Mouse (Mus musculus) midbrain, embryonic 16.5 days (tissue): ENCODE measurements at regions not wholly inside any gene's neighbourhood (a gene's known extent, or its start where the extent isn't known, plus 50 kb on each side); places are given as distances from the start of the nearest gene placed in this dataset.
A peak's percentile ranks its signal among the peaks of the same experiment; 100 is the strongest.

Source experiments
- ATAC-seq: fragments of 200-750 bp; cut with Nextera tagmentation; 2 replicates; pipeline ENCODE4 v1.8.0; 2017; ENCODE audit warnings: moderate TSS enrichment
- H3K27ac ChIP-seq: fragments of 300-500 bp; sonication (generic); 2 replicates; pipeline ENCODE4 v1.5.1; 2014; ENCODE audit warnings: mild to moderate bottlenecking, low read length, mixed read lengths
- H3K27me3 ChIP-seq: fragments of 300-500 bp; sonication (generic); 2 replicates; pipeline ENCODE4 v1.6.1; 2014; ENCODE audit warnings: low read depth, low read length, mixed read lengths; ENCODE audit not compliant: control insufficient read depth, insufficient read depth
- H3K36me3 ChIP-seq: fragments of 300-500 bp; sonication (generic); 2 replicates; pipeline ENCODE4 v1.6.1; 2014; ENCODE audit warnings: mild to moderate bottlenecking, low read length, moderate library complexity, mixed read lengths; ENCODE audit not compliant: control insufficient read depth, insufficient read depth
- H3K4me1 ChIP-seq: fragments of 300-500 bp; sonication (generic); 2 replicates; pipeline ENCODE4 v1.6.1; 2014; ENCODE audit warnings: mild to moderate bottlenecking, low read length, mixed read lengths; ENCODE audit not compliant: control insufficient read depth, insufficient read depth
- H3K4me2 ChIP-seq: fragments of 300-500 bp; sonication (generic); 2 replicates; pipeline ENCODE4 v1.6.1; 2014; ENCODE audit warnings: mild to moderate bottlenecking, low read length, mixed read lengths
- H3K4me3 ChIP-seq: fragments of 300-500 bp; sonication (generic); 2 replicates; pipeline ENCODE4 v1.5.1; 2014; ENCODE audit warnings: low read depth, mild to moderate bottlenecking, low read length, moderate library complexity, mixed read lengths
- H3K9ac ChIP-seq: fragments of 300-500 bp; sonication (generic); 2 replicates; pipeline ENCODE4 v1.6.1; 2014; ENCODE audit warnings: low read depth, low read length, mixed read lengths
- H3K9me3 ChIP-seq: fragments of 300-500 bp; sonication (generic); replicated peaks from 2 replicates; pipeline ENCODE4 v1.6.1; 2014; ENCODE audit warnings: mild to moderate bottlenecking, low read length, mixed read lengths; ENCODE audit not compliant: control insufficient read depth, poor library complexity, severe bottlenecking
- WGBS: fragments of 180-500 bp; shearing (Covaris S2); extraction: QIAGEN DNeasy Blood & Tissue Kit; methylation state at CpG from one replicate; pipeline ENCODE4 v1.1.7; 2014; 5-methylcytosine and 5-hydroxymethylcytosine counted together

- H3K4me2 ChIP-seq, result no peak overlapping the region
These were observed 105.2 kb upstream of the Ptch1 start for GRCm38 (mm10) chr13:63678265-63679260.

DNA sequence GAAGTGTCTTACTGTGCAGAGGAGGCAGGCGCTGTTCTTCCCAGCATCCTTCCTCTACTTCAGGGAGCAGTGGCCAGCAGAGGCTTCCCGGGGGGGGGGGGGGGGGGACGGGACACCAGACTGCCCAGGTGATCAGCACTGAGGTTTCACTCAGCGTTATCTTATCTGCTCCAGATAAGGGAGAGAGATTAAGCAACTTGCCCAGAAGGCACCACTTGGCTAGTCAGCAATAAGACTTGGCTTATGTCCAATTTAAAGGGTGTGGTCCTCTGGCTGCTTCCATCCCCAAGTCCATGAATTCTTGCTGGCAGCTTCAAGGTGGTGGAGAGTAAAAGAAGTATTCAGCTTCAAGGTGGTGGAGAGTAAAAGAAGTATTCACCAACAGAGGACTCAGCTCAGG, 108.9 kb upstream of the Ptch1 start:
- Histone ChIP-seq H3K36me3 (no peaks in the 10 kb centered on the region), H3K9me3 (no peaks in the 10 kb centered on the region), H3K4me2 (no peak overlapping the region), H3K27ac (no peak overlapping the region), H3K27me3 (no peaks in the 10 kb centered on the region), H3K9ac (no peak overlapping the region), H3K4me3 (no peak overlapping the region), H3K4me1 (no peaks in the 10 kb centered on the region)
- ATAC-seq, result no peak
- 80% methylated on average over 2 of the region's 4 CpGs for WGBS

More at GRCm38 (mm10) chr13:63678265-63679260, 105.2 kb upstream of the Ptch1 start:
- WGBS, result 73% methylated on average over 10 of the region's 10 CpGs
- no peaks in the 10 kb centered on the region for H3K36me3 ChIP-seq
- H3K27me3 ChIP-seq, result no peaks in the 10 kb centered on the region
- no peaks in the 10 kb centered on the region for H3K9me3 ChIP-seq
- no peak overlapping the region for H3K27ac ChIP-seq
- no peaks in the 10 kb centered on the region for H3K4me1 ChIP-seq
- no peak overlapping the region for H3K4me3 ChIP-seq
- H3K9ac ChIP-seq, result no peak overlapping the region
- ATAC-seq, result no peak

GRCm38 (mm10) chr13:63691974-63692373, 118.6 kb upstream of the Ptch1 start:
- 55% methylated on average over 5 of the region's 5 CpGs for WGBS
- Histone ChIP-seq H3K27ac (peak overlapping the region; percentile 41; the same call in 1 of the 2 replicates), H3K9me3 (no peaks in the 10 kb centered on the region), H3K9ac (no peak overlapping the region), H3K4me3 (no peak overlapping the region), H3K36me3 (no peaks in the 10 kb centered on the region), H3K4me1 (no peaks in the 10 kb centered on the region), H3K27me3 (no peaks in the 10 kb centered on the region), H3K4me2 (no peak overlapping the region)
- ATAC-seq, result no peak

- H3K9me3 ChIP-seq, result no peaks in the 10 kb centered on the region
- no peak overlapping the region for H3K4me2 ChIP-seq
- no peaks in the 10 kb centered on the region for H3K36me3 ChIP-seq
- no peak overlapping the region for H3K9ac ChIP-seq
- H3K4me3 ChIP-seq, result no peak overlapping the region
- ATAC-seq, result no peak
- 80% methylated on average over 5 of the region's 5 CpGs for WGBS
- no peaks in the 10 kb centered on the region for H3K27me3 ChIP-seq
- H3K4me1 ChIP-seq, result no peaks in the 10 kb centered on the region
- H3K27ac ChIP-seq, result no peak overlapping the region
These were observed 120.2 kb upstream of the Ptch1 start for GRCm38 (mm10) chr13:63693636-63694035.

- no peak overlapping the region for H3K9ac ChIP-seq
- no peaks in the 10 kb centered on the region for H3K4me1 ChIP-seq
- H3K27ac ChIP-seq, result no peak overlapping the region
- no peaks in the 10 kb centered on the region for H3K9me3 ChIP-seq
- no peaks in the 10 kb centered on the region for H3K27me3 ChIP-seq
- no peak for ATAC-seq
- no peaks in the 10 kb centered on the region for H3K36me3 ChIP-seq
- no peak overlapping the region for H3K4me2 ChIP-seq
- no peak overlapping the region for H3K4me3 ChIP-seq
- whole genome bisulfite sequencing, result 65% methylated on average over 3 of the region's 3 CpGs
These were observed 118.6 kb upstream of the Ercc6l2 start for GRCm38 (mm10) chr13:63696399-63696798.

DNA sequence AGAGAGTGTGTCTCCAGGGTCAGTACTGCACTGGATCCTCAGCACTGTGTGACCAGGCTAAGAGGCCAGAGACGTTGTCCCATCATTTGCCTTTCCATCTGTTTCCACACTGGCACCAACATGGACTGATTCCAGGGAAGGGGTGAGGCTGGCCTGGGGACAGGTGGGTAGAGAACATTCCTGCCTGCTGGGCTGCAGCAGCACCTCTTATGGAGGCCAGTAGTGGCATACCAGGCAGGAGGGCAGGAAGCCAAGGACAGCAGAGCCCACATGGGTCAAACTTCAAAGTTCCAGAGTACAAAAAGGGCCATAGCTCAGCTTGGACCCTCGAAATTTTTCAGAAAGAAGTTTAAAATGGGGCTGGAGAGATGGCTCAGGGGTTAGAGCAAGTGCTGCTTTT, 115.4 kb upstream of the Ercc6l2 start:
- 76% methylated on average over 2 of the region's 2 CpGs for WGBS
- Histone ChIP-seq H3K4me1 (no peaks in the 10 kb centered on the region), H3K36me3 (no peaks in the 10 kb centered on the region), H3K9ac (no peak overlapping the region), H3K27me3 (no peaks in the 10 kb centered on the region), H3K4me3 (no peak overlapping the region), H3K4me2 (no peak overlapping the region), H3K27ac (no peak overlapping the region), H3K9me3 (no peaks in the 10 kb centered on the region)
- ATAC-seq, result no peak

GRCm38 (mm10) chr13:63700747-63701146, 114.3 kb upstream of the Ercc6l2 start:
- WGBS, result 78% methylated on average over 3 of the region's 3 CpGs
- Histone ChIP-seq H3K4me2 (no peak overlapping the region), H3K36me3 (no peaks in the 10 kb centered on the region), H3K27ac (no peak overlapping the region), H3K27me3 (no peaks in the 10 kb centered on the region; the same call in 1 of the 2 replicates), H3K9me3 (no peaks in the 10 kb centered on the region), H3K9ac (no peak overlapping the region), H3K4me3 (no peak overlapping the region), H3K4me1 (no peaks in the 10 kb centered on the region)
- ATAC-seq, result no peak

DNA sequence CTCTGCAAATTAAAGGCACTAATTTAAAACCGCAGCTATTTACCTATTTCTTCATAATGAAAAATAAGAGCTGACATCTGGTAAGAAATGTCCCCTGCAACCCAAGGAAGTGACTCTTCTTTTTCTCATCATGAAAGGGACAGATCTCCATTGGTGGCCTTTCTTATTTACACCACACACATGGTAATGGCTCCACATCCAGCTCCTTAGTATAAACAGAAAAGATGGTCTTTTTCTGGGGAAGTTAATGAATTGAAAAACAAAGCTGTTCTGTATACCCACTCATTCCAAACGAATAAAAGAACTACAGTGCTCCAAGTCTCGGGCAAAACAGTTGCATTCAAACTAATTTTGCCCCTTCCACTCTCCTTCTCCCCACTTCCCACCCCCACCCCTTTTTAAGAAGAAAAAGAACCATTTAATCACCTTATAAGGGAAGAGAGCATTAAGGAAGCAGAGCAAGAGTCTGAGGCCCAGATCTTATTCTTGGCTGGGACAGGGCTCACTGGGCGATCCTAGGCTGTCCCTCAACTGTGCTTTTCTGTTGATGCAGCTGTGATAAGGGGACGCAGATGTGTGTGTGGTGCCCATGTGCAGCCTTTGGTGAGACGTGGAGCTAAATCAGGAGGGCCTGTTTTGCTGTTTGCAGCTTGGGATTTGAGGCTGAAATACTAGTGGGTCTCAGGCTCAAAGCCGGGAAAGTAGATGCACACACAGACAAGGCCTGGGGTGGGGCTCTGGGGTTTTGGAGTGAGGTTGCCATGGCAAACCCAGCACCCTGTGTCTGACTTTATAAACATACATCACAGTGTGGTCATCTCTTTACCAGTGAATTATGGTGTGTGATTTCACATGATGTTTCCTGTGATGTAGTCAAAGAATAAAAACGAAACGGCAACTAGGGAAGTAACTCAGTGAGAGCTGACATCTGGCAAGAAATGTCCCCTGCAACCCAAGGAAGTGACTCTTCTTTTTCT, 113.6 kb upstream of the Ercc6l2 start:
- 39% methylated on average over 9 of the region's 9 CpGs for WGBS

More for the DNA sequence above, 113.6 kb upstream of the Ercc6l2 start:
- no peaks in the 10 kb centered on the region for H3K9me3 ChIP-seq
- H3K4me1 ChIP-seq, result no peaks in the 10 kb centered on the region
- no peaks in the 10 kb centered on the region for H3K36me3 ChIP-seq
- ATAC-seq, result no peak
- no peak overlapping the region for H3K4me3 ChIP-seq
- no peaks in the 10 kb centered on the region; the same call in 1 of the 2 replicates for H3K27me3 ChIP-seq
- no peak overlapping the region for H3K27ac ChIP-seq
- no peak overlapping the region for H3K4me2 ChIP-seq
- H3K9ac ChIP-seq, result no peak overlapping the region
